Comparison of ENCODE assay signal across 8 mouse cellular contexts in genomic region chr11:120549168-120549945, GRCm38 (mm10). TPM values are rescaled to one million over a fixed set of nuclear protein-coding genes. Genes with fewer than 3 reads are reported as not detected.
DNase-seq lines count a peak whose midpoint lies in the region; ATAC-seq lines count a peak whose summit lies in the region.

Mcrip1 (minus strand) TSS chr11:120549727.

- WGBS in hindbrain, embryonic 15.5 days: 1% methylated on average over 65 of the region's 87 CpGs

- peak within 1 kb of the TSS; percentile 85 for H3K27ac ChIP-seq in hindbrain, embryonic 15.5 days (replicated peaks)

- peak within 1 kb of the TSS; percentile 97 for H3K4me3 ChIP-seq in hindbrain, embryonic 15.5 days

- peak within 1 kb of the TSS; percentile 82 for H3K4me2 ChIP-seq in hindbrain, embryonic 15.5 days

- peak; percentile 92 for DNase-seq in ZHBTc4 (ENCODE audit: low read depth, low spot score)
- peak; percentile 91 to 95 for DNase-seq in cerebellum, postnatal 4 days (ENCODE audit: low spot score in 2 of 2)
- DNase-seq in gastrocnemius, adult 18-20 months (ENCODE audit: low spot score): peak; percentile 94
- DNase-seq in left cerebral cortex, adult 11 months (ENCODE audit: low spot score): peak; percentile 87
- peak; percentile 95 for DNase-seq in lung, postnatal 36 days
- peak; percentile 93 for DNase-seq in retina, embryonic 14.5 days (ENCODE audit: low spot score)
- peak; percentile 94 to 96 for DNase-seq in thymus, postnatal 36 days

- no peaks in the 10 kb centered on the region for H3K27me3 ChIP-seq in hindbrain, embryonic 15.5 days

- no peaks in the 10 kb centered on the region for H3K9me3 ChIP-seq in hindbrain, embryonic 15.5 days

- H3K9ac ChIP-seq in hindbrain, embryonic 15.5 days: peak within 1 kb of the TSS; percentile 97

- peaks cover 26% of the 10 kb centered on the region for H3K4me1 ChIP-seq in hindbrain, embryonic 15.5 days (replicated peaks)

- peak; percentile 91 for ATAC-seq in hindbrain, embryonic 15.5 days (ENCODE audit: low FRiP score, low read depth)

- H3K36me3 ChIP-seq in hindbrain, embryonic 15.5 days: peaks cover 8% of the 10 kb centered on the region

RNA-seq across cellular contexts. Expression of gene Mcrip1, which starts in this region (rescaled TPM):
- 10 to 100 TPM; 18.4 to 22.7 TPM for total RNA-seq in gastrocnemius, adult 18-20 months (2021)
- 243 and 246 TPM in 2 replicates for polyA plus RNA-seq in hindbrain, embryonic 15.5 days (2015; fragmentation: Nextera tagmentation; extraction: Ambion mirVana)

Comparison
In these comparisons a context has a peak if more than half of its experiments do, and no peak if none do; other contexts are left out.
1. Peak in every context shown above with its lines: DNase-seq, ATAC-seq, H3K4me3 ChIP-seq and H3K27ac ChIP-seq.